Mouse (Mus musculus) induced T-regulatory cell, adult 2 months (primary cell): ENCODE results near the gene Dvl2.
A peak's percentile ranks its signal among the peaks of the same experiment; 100 is the strongest.

Source experiments
- DNase-seq: peaks from one replicate; pipeline ENCODE4 v3.0.0-alpha.2; 2012; ENCODE audit warnings: low read depth

Dvl2 gene

DNA sequence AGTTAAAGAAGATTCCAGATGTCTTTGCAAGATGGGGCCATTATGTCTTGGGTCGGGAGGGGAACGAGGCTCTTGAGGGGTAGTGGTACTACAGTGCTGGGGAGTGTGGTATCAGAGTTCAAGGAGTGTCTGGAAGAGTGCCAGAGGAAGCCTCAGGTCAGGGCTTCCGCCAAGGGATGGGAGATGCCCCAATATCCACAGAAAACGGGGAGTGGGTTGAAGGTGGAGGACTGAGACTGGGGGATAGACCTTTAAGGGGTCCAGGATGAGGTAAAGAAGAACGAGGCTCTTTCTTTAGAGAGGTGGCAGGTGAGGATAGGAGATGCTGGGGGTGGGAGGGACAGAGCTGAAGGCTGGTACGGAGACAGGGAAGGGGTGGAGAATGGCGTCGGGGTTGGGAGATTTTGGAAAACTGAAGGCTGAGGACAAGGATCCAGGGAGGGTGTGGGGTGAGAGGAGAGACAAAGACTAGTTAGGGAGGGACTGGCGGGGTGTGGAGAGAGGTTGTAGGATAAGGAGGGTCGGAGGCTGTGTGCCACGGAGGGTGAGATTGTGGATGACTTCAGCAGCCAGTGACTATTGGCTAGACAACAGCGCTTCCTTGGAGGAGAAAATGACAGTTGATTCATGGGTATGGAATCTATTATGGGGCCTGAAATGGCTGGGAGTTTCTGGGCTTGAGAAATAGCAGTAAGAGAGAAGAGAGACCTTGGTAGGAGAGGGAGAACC is 28.2 kb downstream of the Dvl2 start:
- no peak for DNase-seq

DNA sequence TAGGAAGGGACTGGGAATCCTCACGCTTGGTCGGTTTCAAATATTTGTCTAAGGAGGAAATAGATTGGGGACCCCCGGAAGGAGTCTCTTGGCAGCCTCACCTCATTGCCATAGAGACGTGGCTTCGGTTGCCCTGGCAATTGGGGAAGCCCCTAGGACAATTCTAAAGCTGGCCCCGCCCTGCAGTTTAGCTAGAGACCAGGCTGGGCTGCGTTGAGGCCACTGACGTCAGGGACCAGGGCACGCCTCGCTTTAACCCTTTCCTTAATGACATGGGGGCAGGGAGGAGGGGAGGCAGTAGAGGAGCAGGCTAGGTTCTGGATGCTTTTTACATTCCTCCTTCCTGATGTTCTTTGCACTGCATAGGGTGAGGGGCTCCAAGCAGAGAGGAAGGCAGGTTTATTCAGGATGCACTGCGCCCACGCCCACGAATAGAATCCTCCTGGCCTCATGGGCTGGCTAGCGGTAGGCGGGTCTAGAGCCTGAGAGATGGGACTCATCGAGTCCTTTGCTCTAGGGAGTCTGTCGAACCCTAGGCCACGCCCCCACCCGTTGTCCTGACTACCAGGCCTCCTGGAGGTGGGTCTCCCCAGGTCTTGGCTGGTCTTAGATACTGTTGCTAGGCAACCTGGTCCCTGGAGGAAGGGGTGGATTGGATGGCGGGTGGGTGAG is 28.9 kb downstream of the Dvl2 start:
- DNase-seq = peak; percentile 97

DNA sequence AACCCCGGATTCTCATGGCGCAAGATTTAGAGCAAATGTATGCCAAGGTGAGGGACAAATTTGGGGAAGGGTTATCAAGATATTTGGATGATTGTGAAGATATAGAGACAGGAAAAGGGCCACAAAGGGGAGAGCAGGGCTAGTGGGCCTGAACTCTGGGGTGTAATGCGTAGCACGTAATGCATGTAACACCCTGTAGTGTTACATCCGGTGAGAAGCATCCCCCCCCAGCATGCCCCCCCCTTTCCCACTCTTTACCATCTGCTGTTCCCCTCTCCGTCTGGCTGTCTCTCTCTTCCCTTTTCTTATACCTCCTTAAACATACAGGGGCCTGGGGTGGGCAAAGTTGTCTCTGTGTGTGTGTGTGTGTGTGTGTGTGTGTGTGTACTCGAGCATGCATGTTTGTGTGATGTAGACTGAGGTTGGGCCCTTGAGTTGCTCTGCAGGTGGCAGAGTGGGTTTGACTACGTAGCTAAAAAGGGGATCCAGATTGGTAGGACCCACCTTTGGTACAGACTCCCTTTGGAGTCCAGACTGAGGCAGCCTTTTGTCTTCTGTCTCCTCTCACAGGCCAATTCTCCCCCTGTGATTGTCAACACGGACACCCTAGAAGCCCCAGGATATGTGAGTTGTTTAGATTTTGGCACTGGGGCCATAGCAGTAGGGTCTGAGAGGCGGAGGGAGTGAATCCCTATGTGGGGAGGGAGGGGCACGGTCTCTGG is 29.6 kb downstream of the Dvl2 start:
- DNase-seq = no peak

DNA sequence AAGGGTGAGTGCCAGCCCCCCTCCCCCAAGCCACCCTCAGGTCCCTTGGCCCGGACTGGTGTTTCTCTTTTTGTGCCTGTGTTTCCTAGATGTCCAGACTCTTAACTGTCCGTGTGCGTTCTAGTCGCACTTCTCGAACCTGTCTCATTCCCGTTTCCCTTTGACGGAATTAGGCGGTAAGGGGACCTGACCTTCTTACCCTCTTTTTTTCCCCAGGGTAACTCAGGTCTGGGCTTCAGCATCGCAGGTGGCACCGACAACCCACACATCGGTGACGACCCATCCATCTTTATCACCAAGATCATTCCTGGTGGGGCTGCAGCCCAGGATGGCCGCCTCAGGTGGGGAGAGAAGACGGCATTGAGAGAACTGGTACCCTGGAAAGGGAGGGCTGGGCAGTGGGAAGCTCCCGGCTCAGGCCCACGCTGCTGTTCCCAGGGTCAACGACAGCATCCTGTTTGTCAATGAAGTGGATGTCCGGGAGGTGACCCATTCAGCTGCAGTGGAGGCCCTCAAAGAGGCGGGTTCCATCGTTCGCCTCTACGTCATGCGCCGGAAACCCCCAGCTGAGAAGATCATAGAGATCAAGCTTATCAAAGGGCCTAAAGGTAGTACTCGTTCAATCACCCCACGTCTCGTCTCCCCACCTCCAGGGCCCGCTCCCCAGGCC is 30.4 kb downstream of the Dvl2 start:
- DNase-seq = no peak

DNA sequence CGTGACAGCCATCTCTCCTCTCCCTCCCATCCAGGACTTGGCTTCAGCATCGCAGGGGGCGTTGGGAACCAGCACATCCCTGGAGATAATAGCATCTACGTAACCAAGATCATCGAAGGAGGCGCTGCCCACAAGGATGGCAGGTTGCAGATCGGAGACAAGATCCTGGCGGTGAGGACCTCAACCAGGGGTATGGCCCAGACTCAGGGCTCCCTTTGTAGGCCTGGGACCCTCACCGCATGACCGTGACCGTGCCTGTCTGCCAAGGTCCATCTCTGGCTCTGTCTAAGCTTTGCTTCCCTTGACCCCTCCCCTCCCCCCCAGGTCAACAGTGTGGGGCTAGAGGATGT is 30.9 kb downstream of the Dvl2 start:
- DNase-seq = no peak

DNA sequence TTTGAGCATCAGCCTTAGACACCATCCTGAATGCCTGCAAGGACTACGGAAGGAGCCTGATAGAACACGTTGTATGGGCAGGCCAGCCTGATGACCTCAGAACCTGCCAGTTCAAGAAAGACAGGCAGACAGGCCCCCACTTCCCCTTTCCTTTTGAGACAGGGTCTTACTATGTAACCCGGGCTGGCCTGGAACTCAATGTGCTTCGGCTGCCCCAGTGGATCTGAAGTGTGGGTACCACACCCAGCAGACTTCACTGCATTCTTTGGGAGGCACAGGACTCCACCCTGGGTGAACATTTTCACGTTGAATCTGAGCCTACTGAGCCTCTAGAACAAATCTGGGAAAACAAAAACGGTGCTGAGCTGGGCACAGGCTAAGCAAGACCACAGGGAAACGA is 37.8 kb downstream of the Dvl2 start:
- DNase-seq = no peak

DNA sequence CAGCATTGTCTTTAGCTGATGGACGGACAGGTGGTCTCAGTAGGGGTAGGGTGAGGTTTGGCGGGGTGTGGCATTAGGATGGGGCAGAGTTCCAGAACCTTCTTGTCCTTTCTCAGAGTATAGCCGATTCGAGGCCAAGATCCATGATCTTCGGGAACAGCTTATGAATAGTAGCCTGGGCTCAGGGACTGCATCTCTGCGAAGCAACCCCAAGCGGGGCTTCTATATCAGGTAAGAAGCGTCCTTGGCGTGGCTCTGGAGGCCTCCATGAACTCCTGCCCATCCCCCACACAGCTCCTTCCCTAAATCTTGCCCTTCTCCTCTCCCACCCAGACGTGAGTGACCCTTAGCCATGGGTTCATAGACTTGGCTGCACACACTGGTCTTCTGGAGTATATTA is 39.2 kb downstream of the Dvl2 start:
- no peak for DNase-seq

DNA sequence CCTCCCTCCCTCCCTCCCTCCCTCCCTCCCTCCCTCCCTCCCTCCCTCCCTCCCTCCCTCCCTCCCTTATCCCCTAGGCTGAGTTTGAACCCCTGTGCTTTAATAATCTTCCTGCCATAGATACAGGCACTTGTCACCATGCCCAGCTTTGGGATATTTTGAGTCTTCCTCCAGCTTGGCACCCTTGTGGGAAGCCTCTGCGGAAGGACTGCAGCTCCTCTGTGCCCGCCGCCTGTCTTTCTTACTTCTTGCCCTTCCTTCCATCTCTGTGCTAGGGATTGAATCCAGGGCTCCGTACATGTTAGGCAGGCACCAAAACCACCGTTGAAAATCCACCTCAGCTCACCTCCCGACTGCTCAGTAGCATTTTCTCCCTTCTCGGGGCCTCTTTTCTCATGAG is 39.8 kb downstream of the Dvl2 start:
- DNase-seq = no peak

DNA sequence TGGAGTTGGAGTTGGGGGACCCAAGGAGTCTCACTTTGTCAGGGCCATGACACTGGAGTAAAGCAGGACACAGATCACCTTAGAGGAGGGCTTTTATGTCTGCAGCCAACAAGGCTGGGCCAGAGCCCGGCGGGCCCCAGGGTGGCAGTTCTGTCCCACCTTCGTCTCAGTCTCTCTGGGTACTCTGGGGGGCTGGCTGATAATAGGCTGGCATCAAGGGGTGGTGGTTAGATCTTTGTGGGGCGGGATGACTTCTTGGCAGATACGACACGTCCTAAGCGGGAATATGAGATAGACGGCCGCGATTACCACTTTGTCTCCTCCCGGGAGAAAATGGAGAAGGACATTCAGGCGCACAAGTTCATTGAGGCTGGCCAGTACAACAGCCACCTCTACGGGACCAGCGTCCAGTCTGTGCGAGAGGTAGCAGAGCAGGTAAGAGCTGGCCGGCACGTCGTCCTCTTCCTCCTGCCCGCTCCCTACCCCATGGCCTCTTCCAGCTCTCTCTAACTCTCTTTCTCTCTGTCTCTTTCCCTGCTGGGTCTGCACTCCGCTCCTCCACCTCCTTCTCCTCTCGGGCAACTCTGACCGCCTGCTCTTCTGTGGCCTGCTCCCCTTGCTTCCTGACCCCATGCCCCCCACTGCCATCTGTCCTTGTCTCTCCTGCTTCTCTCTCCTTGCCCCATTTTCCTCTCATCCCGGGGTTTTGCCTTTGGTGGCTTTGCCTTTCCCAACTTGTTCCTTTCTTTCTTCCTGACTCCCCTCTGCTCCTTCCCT is 42.1 kb downstream of the Dvl2 start:
- no peak for DNase-seq

DNA sequence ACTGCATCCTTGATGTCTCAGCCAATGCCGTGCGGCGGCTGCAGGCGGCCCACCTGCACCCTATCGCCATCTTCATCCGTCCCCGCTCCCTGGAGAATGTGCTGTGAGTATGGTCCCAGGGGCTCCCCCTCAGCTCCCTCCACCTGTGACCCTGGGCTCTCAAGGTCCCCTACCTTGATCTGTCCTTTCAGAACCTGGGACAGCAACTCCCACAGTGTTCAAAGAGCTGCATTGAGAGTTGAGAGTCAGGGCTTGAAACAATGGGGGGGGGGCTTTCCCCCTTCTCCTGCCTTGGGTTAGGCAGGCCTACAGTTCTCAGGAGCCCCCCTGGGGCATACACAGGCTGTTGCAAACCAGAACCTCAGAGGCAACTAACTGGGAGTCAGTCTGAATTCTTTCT is 43.3 kb downstream of the Dvl2 start:
- no peak for DNase-seq

DNA sequence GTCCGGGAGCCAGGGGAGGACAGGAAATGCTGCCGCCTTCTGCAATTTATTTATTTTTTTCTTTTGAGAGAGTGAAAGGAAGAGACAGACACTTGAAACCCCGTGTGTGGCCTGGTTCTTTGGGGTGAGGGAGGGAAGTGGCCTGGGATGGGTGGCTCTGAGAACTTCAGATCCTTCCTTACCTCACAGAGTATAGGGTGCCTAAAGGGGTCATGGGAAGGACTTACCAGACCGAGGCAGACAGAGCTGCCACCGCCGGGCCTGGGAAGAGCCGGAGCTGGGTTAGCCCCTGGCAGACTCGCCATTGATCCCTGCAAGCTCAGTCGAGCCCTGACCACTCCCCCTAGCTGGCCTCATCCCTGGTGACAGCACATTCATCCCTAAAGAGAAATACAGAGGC is 45.0 kb downstream of the Dvl2 start:
- DNase-seq = no peak

DNA sequence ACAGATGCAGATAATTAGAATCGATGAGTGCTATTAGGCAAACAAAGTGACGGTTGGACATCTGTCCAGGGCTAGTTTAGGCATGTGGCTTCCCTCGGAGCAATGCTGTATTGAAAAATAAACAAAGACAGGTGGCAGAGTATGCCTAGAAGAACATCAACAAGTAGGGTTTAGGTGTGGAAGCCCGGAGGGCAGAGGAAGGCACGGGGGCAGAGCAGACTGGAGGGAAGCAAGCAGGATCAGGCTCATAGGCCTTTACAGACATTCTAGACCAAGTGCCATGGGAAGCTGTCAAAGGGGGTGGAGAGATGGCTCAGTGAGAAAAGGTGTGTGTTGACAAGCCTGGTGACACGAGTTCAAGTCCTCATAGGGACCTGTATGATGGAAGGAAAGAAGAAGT is 49.0 kb downstream of the Dvl2 start:
- no peak for DNase-seq

DNA sequence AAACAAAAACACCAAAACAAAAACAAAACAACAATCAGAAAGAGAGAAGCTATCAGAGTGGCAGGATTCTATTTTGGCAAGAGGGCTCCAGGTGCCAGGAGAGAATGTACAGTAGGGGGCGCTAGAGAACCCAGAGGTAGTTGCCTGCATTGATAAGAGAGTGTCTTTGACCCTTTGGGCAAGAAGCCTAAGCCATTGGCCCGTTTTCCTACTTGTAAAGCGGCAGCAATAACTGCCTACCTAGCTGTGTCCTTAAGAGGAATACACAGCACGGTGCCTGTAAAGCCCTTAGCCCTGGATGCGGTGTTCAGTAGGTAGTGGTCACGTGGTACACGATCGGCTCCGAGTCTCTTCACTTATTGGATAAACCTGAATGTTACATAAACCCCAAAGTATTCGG is 49.4 kb downstream of the Dvl2 start:
- peak; percentile 64 for DNase-seq

DNA sequence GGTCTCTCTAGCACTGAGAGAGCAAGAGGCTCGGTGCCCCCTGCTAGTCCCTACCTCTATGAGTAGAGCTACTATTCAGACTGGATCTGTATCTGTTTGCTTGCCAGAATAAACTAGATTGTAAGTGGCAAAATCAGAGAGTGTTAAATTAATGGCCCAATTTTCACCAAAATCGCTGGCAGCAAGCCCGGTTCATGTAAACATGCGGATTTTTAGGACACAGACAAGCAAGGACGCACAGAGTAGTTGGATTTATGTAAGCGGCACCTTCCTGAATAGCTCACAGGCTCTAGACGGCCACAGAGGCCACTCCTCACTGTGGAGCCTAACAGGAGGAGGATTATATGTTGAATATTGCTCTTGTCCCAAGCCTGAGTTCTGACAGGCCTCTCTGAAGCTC is 52.8 kb downstream of the Dvl2 start:
- no peak for DNase-seq

DNA sequence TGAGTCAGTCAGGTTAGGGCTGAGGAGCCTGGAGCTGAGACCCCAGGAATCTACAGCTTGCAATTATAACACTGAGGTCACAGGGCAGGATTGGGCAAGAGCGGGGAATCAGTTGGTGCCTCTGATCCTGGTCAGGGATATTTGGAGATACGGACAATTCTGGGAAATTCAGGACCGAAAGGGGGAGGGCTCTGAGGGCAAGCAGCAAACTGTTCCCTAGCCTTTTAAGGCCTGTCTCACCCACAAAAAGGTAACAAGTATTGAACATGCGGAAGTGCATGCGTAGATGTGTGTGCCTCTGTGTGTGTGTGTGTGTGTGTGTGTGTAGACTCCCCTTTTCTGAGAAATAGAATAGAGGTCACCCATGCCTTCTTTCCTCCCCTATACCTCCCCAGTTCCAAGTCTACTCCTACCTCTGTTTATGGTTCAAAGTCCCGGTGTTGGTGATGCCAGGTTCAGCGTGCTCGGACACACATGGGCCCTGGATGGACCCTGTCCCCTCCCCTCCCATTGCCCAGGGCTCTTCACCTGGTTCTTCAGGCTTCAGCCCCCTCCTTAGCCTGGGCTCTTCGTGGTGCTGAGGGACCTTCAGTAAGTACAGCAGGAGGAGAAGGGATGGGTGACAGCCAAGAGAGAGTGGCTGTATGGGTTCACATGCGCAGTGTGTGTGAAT is 53.6 kb downstream of the Dvl2 start, which contains the start of gene Asgr1:
Gene Asgr1, plus strand, starts transcription at position 188 of the 673 bp plus-strand sequence.
- no peak for DNase-seq

DNA sequence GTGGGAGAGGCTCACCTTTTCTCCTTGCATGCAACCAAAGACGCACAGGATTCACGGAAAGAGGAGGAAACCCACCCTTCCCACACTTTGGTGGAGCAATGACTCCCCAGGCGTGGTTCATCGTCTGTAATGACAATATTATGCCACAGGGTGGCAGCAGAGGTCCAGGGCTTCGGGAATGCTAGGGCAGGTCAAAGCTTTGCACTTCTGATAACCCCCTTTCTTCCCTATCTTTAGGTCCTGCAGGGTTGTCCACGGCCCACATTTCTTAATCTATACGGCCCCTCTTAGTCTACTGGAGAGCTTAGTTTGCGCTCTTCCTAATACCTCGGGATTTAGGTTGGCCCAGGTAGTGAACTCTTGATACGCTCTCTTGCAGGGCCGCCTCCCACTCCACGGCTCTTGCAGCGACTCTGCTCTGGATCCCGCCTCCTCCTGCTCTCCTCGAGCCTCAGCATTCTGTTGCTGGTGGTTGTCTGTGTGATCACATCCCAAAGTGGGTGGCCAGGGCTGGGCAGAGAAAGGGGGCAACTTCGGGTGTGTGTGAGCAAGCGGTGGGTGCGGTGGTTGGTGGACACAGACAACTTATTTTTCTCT is 55.3 kb downstream of the Dvl2 start:
- DNase-seq = peak; percentile 84

DNA sequence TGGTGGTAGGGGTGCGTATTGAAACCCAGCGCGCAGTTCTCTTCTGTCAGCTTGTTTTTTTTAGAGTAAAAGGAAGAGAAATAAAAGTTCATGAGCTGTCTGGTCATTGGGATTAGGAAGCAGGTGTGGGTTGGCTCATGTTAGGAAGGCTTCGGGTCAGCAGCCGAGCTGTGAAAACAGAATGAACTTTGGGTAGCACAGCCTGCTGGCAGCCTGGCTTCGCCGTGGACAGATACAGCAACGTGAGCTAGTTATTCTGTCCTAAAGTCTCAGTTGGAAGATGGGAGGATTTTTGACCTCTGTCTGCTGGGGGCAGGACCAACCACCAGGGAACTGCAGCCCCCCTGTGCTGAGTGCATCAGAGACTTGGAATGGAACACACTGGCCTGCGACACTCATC is 57.4 kb downstream of the Dvl2 start:
- DNase-seq = no peak

DNA sequence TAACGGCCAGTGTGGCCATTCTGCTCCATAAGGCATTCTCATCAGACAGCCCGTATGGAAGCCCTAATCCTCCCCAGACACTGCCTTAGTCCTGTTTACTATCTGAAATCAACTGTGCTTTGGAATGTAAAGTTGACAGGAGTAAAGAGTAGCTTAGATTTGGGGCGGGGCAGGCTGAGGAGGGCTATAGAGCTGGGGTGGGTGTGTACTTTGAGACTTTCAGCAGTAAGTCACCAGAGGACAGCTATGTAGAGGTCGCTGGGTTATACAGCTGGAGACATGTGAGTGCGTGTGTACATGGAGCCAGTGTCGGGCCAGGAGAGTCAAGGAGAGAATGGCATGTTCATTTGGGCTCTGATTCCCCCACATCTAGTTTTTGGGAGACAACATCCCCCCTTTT is 59.5 kb downstream of the Dvl2 start:
- DNase-seq = no peak
